Mouse (Mus musculus): ENCODE measurements at regions not wholly inside any gene's neighbourhood (a gene's known extent, or its start where the extent isn't known, plus 50 kb on each side); places are given as distances from the start of the nearest gene placed in this dataset.
"Not testable (repeated sequence)": the region's sequence is repeated elsewhere in the genome, so short reads cannot be mapped to it uniquely, and the experiment has no call there.

DNA sequence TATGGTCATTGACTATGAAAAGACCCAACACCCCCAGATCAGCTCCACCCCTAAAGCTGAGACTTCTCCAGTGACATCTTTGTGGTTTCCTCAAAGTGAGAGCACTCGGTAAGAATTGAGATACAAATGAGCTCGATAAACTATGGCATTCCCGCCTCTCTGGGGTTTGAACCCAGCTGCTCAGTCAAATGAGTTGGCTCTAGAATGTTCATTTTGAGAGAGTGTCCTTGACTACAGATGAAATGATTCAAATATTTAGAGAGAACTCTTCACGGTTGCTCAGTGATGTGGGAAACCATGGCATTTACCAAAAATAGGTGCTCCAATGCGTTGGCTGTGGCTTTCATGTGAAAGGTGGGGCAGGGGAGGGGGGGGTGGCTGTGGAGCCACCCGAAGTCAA is 128.6 kb upstream of the Sox5 start:
- Histone ChIP-seq H3K4me2 (no peak overlapping the region), H3K36me3 (no peaks in the 10 kb centered on the region), H3K27ac (no peak overlapping the region), H3K9ac (no peak overlapping the region), H3K4me3 (no peak overlapping the region), H3K9me3 (no peaks in the 10 kb centered on the region), H3K4me1 (no peaks in the 10 kb centered on the region), H3K27me3 (no peaks in the 10 kb centered on the region)
- 62% methylated on average over 6 of the region's 6 CpGs for WGBS
- ATAC-seq (ENCODE audit: borderline replicate concordance, extremely low read depth, low FRiP score, low TSS enrichment): no peak

- ATAC-seq (ENCODE audit: borderline replicate concordance, extremely low read depth, low FRiP score, low TSS enrichment): no peak
- Histone ChIP-seq H3K36me3 (no peaks in the 10 kb centered on the region), H3K4me1 (0 out of 2 replicates have a peak, but pooled peaks cover under 1% of the 10 kb centered on the region), H3K27ac (no peak overlapping the region), H3K4me3 (no peak overlapping the region), H3K4me2 (no peak overlapping the region), H3K27me3 (no peaks in the 10 kb centered on the region), H3K9ac (no peak overlapping the region), H3K9me3 (no peaks in the 10 kb centered on the region)
- WGBS: 91% methylated on average over 11 of the region's 11 CpGs
Observed at GRCm38 (mm10) chr6:144908646-144909045, 126.9 kb upstream of the Sox5 start.

DNA sequence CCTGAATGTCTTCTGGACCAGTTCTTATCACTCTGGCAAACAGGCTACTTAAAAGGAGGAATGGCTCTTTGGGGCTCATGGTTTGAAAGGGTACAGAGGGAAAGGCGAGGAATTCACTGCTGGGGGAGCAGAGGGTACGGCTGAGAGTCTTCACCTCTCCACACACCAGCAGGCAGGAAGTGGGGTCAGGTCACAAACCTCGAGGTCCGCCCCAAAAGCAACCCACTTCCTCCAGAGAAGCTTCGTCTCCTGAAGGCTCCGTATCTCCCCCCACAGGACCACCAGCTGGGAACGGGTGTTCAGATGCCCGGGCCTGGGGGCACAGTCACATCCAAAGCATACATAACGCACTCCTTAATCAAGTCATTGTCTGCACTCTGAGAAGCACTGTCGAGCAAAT is 121.4 kb upstream of the Sox5 start:
- WGBS: 21% methylated on average over 10 of the region's 10 CpGs
- Histone ChIP-seq H3K4me3 (no peak overlapping the region), H3K27ac (no peak overlapping the region), H3K9ac (no peak overlapping the region), H3K27me3 (no peaks in the 10 kb centered on the region), H3K4me1 (peaks cover 23% of the 10 kb centered on the region), H3K9me3 (no peaks in the 10 kb centered on the region), H3K36me3 (no peaks in the 10 kb centered on the region), H3K4me2 (no peak overlapping the region)
- ATAC-seq (ENCODE audit: borderline replicate concordance, extremely low read depth, low FRiP score, low TSS enrichment): no peak

DNA sequence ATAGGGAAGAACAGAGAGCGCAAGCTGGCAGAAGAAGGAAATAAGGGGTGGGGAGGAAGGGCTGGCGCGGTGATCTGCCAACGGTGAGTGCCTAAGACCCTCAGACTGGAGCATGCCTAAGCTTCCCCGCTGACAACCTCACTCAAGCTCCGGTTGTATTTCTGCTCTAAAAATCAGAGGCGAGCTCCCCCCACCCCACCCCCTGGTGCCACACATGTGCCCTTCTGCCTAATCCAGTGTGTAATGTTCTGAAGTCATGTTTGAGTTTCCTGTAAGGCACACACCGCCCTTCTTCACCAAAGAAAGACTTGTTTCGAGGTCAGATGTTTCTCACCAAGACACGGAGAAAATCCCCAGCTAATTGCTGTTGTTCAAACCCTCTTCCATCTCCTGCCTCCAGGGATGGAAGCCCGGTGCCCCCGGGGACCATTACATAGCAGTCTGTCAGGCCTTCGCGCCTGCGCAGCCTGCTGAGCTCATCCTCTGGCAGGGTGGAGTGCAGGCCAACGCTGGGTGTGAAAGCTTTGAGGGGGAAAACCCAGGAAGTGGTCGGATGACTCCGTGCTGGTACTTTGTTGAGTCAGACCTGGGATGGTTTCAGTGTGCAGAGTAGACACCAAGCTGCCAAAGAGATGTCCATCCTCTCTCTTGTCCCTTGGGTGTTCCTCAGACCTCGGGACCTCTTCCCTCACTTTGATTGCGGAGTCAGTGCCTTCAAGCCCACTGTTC is 120.7 kb upstream of the Sox5 start:
- Histone ChIP-seq H3K9ac (no peak overlapping the region), H3K4me2 (peak overlapping the region; percentile 33; the same call in 1 of the 2 replicates), H3K4me1 (peaks cover 23% of the 10 kb centered on the region), H3K36me3 (no peaks in the 10 kb centered on the region), H3K9me3 (no peaks in the 10 kb centered on the region), H3K4me3 (no peak overlapping the region), H3K27me3 (no peaks in the 10 kb centered on the region), H3K27ac (no peak overlapping the region)
- ATAC-seq (ENCODE audit: borderline replicate concordance, extremely low read depth, low FRiP score, low TSS enrichment): no peak; the same call in 1 of the 2 replicates
- WGBS: 50% methylated on average over 20 of the region's 20 CpGs

- Histone ChIP-seq H3K9ac (no peak overlapping the region), H3K27me3 (no peaks in the 10 kb centered on the region), H3K4me1 (peaks cover 23% of the 10 kb centered on the region), H3K4me2 (peak overlapping the region; percentile 33; the same call in 1 of the 2 replicates), H3K27ac (no peak overlapping the region), H3K4me3 (no peak overlapping the region), H3K9me3 (no peaks in the 10 kb centered on the region), H3K36me3 (no peaks in the 10 kb centered on the region)
- peak; percentile 53; the same call in 1 of the 2 replicates for ATAC-seq (ENCODE audit: borderline replicate concordance, extremely low read depth, low FRiP score, low TSS enrichment)
- WGBS: 47% methylated on average over 9 of the region's 9 CpGs
Observed at GRCm38 (mm10) chr6:144901825-144902224, 120.0 kb upstream of the Sox5 start.

DNA sequence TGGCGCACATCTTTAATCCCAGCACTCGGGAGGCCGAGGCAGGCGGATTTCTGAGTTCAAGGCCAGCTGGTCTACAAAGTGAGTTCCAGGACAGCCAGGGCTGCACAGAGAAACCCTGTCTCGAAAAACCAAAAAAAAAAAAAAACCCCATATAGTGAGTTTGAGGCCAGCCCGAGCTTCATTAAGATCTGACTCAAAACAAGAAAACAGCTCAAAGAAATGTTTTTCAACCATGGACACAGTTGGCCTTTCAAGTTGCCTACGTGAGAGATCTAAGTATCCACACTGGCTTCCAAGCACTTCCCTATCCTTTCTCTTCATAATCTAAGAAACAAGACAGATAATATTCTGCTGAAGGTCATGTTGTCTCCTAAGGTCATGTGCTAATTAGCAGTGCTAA is 119.1 kb upstream of the Sox5 start:
- not testable (repeated sequence) for H3K27me3 ChIP-seq; H3K27ac ChIP-seq; ATAC-seq (ENCODE audit: borderline replicate concordance, extremely low read depth, low FRiP score, low TSS enrichment); H3K9ac ChIP-seq; H3K36me3 ChIP-seq; H3K9me3 ChIP-seq; H3K4me2 ChIP-seq; H3K4me3 ChIP-seq
- H3K4me1 ChIP-seq: peaks cover 23% of the 10 kb centered on the region
- WGBS: 93% methylated on average over 7 of the region's 7 CpGs

- Histone ChIP-seq H3K9ac (no peak overlapping the region), H3K4me2 (no peak overlapping the region), H3K27me3 (no peaks in the 10 kb centered on the region), H3K9me3 (no peaks in the 10 kb centered on the region), H3K36me3 (no peaks in the 10 kb centered on the region), H3K4me3 (no peak overlapping the region), H3K4me1 (peaks cover 16% of the 10 kb centered on the region), H3K27ac (no peak overlapping the region)
- 42% methylated on average over 3 of the region's 3 CpGs for WGBS
- ATAC-seq (ENCODE audit: borderline replicate concordance, extremely low read depth, low FRiP score, low TSS enrichment): no peak
Observed at GRCm38 (mm10) chr6:144897526-144897925, 115.7 kb upstream of the Sox5 start.

- Histone ChIP-seq H3K4me1 (peaks cover 15% of the 10 kb centered on the region), H3K9ac (no peak overlapping the region), H3K9me3 (no peaks in the 10 kb centered on the region), H3K4me3 (no peak overlapping the region), H3K27ac (no peak overlapping the region), H3K27me3 (no peaks in the 10 kb centered on the region), H3K36me3 (no peaks in the 10 kb centered on the region), H3K4me2 (peak overlapping the region; percentile 17; the same call in 1 of the 2 replicates)
- 8% methylated on average over 2 of the region's 2 CpGs for WGBS
- no peak for ATAC-seq (ENCODE audit: borderline replicate concordance, extremely low read depth, low FRiP score, low TSS enrichment)
Observed at GRCm38 (mm10) chr6:144890914-144891313, 109.1 kb upstream of the Sox5 start.

DNA sequence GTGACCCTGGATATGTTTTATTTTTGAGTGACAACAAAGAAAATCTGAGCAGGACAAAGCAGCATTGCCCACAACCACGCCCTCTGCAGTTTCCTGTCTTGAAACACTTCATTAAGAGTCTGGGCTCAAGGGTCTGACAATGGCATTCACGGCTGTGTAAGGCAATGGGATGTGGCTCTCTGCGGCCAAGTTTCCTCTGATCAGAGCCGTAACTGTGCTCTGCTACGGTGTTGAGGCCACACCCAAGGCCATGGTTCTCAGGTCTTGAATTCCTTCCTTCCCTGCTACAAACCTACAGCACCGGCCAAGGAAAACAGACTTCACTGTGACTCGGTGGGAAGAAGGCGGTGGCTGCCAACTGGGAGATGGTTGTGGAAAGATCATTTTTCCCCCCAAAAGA is 108.4 kb upstream of the Sox5 start:
- Histone ChIP-seq H3K4me1 (peaks cover 15% of the 10 kb centered on the region), H3K36me3 (no peaks in the 10 kb centered on the region), H3K27ac (no peak overlapping the region), H3K9me3 (no peaks in the 10 kb centered on the region), H3K27me3 (no peaks in the 10 kb centered on the region), H3K4me2 (peak overlapping the region; percentile 17; the same call in 1 of the 2 replicates), H3K9ac (no peak overlapping the region), H3K4me3 (no peak overlapping the region)
- ATAC-seq (ENCODE audit: borderline replicate concordance, extremely low read depth, low FRiP score, low TSS enrichment): peak; percentile 69
- 22% methylated on average over 8 of the region's 8 CpGs for WGBS

DNA sequence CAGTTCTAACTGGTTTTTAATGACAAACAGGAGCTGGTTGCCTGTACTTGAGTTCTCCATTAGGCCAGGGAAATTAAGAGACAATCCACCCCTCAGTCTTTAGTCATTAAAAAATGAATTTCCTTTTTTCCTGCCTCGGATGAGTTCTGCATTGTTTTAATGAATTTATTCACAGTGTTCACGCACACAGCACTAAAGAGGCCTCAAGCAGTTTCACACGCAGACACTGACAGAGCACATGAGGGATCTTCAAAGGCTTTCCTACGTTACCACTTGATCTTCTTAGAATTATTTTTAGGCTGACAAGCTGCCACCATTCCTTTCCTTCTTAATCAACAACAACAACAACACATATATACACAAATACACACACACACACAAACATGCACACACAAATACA is 101.3 kb upstream of the Sox5 start:
- H3K9ac ChIP-seq: no peak overlapping the region
- no peaks in the 10 kb centered on the region for H3K9me3 ChIP-seq
- H3K4me2 ChIP-seq: no peak overlapping the region
- no peaks in the 10 kb centered on the region for H3K27me3 ChIP-seq
- no peaks in the 10 kb centered on the region for H3K36me3 ChIP-seq
- H3K27ac ChIP-seq: no peak overlapping the region
- no peak for ATAC-seq (ENCODE audit: borderline replicate concordance, extremely low read depth, low FRiP score, low TSS enrichment)
- WGBS: 74% methylated on average over 4 of the region's 4 CpGs
- no peak overlapping the region for H3K4me3 ChIP-seq
- no peaks in the 10 kb centered on the region for H3K4me1 ChIP-seq

DNA sequence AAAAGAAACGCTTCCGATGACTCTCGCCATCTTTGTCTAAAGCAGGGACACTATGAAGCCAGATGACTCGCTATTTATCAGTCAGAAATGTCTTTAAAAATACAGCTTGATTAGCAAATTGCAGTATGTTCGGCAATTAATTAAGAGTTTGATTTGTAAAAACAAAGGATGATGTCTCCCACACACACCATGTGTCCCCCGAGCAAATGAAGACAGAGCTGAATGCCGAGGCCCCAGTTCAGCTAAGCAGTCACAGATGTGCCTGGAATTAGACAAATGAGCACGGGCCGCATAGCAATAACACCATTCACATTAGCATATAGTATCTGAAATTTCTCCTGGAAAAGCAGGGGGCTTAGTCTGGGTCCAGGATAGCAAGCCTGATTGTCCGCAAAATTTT is 98.3 kb upstream of the Sox5 start:
- Histone ChIP-seq H3K4me3 (no peak overlapping the region), H3K27ac (no peak overlapping the region), H3K36me3 (no peaks in the 10 kb centered on the region), H3K9me3 (no peaks in the 10 kb centered on the region), H3K27me3 (no peaks in the 10 kb centered on the region), H3K9ac (no peak overlapping the region), H3K4me2 (no peak overlapping the region), H3K4me1 (no peaks in the 10 kb centered on the region)
- no peak for ATAC-seq (ENCODE audit: borderline replicate concordance, extremely low read depth, low FRiP score, low TSS enrichment)
- WGBS: 87% methylated on average over 10 of the region's 10 CpGs

DNA sequence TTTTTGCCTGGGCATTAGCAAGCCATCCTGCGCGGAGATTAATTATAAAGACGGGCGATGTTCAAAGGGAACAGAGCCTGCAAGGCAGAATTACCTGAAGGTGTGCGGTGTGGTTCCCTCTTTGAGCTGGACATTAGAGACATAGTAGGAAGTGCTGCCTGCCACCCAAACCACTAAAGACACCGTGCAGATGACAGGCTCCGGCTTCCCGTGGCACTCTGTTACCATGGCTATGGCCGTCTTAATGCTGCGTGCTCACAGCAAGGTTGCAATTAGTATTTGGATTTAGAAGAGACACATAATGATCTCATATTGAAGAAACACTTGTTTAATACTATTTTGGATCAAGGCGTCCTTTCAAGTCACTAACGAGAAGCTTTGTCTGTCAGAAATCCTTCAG is 95.0 kb upstream of the Sox5 start:
- no peak overlapping the region for H3K4me3 ChIP-seq
- no peak overlapping the region for H3K9ac ChIP-seq
- 83% methylated on average over 12 of the region's 12 CpGs for WGBS
- H3K36me3 ChIP-seq: no peaks in the 10 kb centered on the region
- no peaks in the 10 kb centered on the region for H3K4me1 ChIP-seq
- no peaks in the 10 kb centered on the region for H3K9me3 ChIP-seq
- ATAC-seq (ENCODE audit: borderline replicate concordance, extremely low read depth, low FRiP score, low TSS enrichment): no peak
- H3K4me2 ChIP-seq: no peak overlapping the region
- no peak overlapping the region for H3K27ac ChIP-seq
- H3K27me3 ChIP-seq: no peaks in the 10 kb centered on the region

- H3K27ac ChIP-seq: no peak overlapping the region
- WGBS: 59% methylated on average over 9 of the region's 9 CpGs
- no peaks in the 10 kb centered on the region for H3K27me3 ChIP-seq
- no peak for ATAC-seq (ENCODE audit: borderline replicate concordance, extremely low read depth, low FRiP score, low TSS enrichment)
- no peak overlapping the region for H3K4me2 ChIP-seq
- H3K9ac ChIP-seq: no peak overlapping the region
- H3K4me3 ChIP-seq: no peak overlapping the region
- H3K4me1 ChIP-seq: no peaks in the 10 kb centered on the region
- H3K36me3 ChIP-seq: no peaks in the 10 kb centered on the region
- H3K9me3 ChIP-seq: no peaks in the 10 kb centered on the region
Observed at GRCm38 (mm10) chr6:144875862-144876261, 94.1 kb upstream of the Sox5 start.
